Mouse (Mus musculus) adrenal gland, postnatal 25 days (tissue): ENCODE measurements around the gene Rpn1. TPM values are rescaled to one million over a fixed set of nuclear protein-coding genes. Genes with fewer than 3 reads are reported as not detected.
"Not testable (repeated sequence)": the region's sequence is repeated elsewhere in the genome, so short reads cannot be mapped to it uniquely, and the experiment has no call there.

ENCODE experiments used
- DNase-seq: peaks from one replicate; pipeline ENCODE4 v3.0.0; 2021; ENCODE audit warnings: mixed read lengths
- microRNA-seq, 2 experiments: library from miRNA; unstranded; fragments of <30 nt; microRNA quantifications; one replicate each; pipeline ENCODE4 v1.2.0; 2021
- total RNA-seq: library from RNA; stranded (reverse); gene quantifications from 2 replicates; pipeline ENCODE4 v1.2.3, GENCODE M21; 2021

Gene Rpn1
- total RNA-seq, 1 experiment from 2014 or later: 212 TPM

DNA sequence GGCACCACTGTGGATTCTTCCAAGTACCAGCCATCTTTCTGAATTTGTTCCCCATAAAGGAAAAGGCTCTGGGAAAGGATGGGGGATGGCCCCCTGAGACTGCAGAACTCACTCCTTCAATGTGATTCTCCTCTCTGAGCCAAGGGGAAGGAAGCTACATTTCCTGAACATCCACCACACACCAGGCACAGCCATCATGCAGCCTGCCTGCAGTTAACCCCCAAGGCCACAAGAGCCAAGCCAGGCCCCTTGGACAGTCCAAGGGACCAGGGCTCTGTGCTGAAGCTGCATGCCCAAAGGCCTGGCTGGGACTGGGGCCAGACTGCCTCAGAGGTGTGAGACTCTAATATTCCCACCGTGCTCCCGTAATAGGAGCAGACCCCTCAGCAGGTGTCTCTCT is 37.5 kb downstream of the Rpn1 start:
- no peak for DNase-seq

DNA sequence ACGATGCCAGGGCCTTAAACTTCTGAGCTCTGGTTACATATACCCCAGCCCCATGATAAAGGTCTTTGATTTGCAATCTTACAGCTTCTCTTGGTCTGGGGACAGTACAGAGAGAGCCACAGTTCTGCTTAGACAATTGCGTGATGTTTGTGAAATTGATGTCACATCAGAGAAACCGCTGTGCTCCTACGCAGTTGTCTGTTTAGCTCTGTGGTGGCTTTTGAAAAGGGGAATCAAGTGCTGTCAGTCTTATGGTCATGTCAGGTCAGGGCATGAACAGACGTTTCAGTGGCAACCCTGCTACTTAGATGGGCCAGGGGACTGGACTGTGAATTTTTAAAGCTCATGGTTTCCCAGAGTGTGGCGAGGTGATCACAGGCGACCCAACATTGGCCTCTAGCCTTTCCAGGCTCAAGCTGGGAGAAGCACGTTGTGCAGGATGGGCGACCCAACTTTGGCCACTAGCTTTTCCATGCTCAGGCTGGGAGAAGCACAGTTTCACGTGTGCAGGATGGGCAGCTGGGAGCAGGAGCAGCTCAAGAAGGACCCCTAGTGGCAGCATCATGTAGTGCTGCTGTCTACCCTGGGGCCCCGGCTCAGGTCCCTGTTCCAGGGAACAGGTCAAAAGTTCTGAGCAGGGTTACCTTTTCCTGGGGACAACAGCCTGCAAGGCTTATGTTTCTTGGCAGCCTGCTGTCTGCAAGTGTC is 39.0 kb downstream of the Rpn1 start:
- no peak for DNase-seq

DNA sequence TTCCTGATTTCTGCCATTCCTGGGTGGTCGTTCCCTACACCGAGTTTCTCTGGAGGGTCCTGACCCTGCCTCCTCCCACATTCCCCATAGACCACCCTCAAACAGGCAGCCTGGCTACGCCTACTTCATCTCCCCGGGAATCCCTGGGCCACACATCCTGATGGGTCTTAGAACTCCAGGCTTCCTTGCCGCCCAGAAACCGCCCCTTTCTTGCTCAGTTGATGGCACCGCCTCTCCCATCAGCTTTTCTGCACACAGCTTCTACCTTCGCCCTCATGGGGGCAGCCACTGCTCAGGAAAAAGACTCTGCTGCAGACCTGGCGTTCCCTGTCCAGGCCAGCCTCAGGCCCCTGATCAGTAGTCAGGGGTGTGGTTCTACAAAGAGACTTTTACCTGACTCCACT is 39.6 kb downstream of the Rpn1 start:
- DNase-seq: peak; percentile 57

DNA sequence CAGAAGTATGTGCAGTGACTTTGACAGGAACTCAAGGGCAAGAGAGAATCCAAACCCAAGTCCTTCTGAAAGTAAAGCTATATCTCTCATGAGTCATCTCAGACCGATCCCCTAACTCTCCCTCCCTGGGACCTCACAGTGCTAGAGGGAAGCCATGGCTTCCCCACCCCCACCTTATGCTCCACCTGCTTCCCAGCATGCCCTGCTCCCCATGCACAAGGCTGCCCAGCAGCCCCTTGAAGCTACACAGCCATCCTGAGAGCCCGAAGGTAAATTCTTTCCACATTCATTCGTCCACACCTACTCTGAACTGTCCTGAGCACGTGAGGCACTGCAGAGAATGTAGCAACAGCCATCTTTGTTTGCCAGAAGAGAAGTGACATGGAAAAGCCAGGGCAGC is 40.3 kb downstream of the Rpn1 start:
- no peak for DNase-seq

DNA sequence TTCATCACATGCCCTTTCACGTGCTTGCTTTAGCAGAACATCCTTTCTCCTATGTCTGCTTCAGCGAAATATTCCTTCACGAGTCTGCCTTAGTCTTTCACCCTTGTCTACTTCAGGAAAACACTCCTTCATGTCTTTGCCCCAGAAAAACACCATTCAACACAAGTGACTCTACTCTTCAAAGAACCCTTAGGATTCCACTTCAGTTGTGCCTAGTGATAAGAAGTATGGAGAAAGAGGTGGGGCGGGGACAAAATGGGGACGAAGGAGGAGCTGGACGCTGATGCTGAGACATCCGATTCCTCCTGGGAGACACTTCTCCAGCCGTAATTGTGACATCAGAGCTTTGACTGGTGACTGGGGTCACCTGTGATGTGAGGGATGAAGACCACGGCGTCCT is 41.5 kb downstream of the Rpn1 start:
- DNase-seq: not testable (repeated sequence)

DNA sequence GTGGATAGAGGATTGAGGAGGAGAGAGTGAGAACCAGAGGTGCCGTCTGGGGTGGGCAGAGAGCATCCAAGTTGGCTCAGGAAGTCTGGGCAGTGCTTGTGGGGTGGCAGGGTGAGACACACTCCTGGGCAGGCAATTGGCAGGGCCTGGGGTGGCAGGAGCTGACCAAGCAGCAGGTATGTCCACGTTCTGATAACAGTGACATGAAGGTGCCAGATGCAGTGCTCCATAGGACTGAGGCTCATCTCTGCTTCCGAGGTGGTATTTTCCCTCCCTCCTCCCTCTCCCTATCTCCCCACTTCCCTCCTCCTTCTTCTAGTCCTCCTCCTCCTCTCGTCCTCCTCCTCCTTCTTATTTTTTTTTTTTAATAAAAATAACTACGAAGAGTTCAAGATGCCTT is 47.2 kb downstream of the Rpn1 start:
- no peak for DNase-seq

DNA sequence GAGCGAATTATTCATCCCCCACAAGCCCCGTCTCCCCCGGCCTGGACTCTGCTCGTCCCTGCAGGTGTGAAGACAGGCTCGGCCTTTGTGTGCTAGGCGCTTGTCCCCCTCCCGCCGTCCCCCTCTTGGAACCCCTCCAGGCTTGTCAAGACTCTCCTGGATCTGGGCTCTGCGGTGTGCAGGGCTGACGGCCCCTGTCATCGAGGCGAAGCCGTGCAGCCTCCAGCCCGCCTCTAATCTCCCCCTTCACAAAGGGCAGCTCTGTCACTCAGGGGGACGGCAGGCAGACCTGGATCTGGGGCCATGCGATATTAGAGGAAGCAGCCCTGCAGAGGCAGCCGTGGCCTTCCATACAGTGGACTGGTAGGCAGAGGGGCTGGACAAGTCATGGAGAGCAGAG is 47.8 kb downstream of the Rpn1 start:
- no peak for DNase-seq

DNA sequence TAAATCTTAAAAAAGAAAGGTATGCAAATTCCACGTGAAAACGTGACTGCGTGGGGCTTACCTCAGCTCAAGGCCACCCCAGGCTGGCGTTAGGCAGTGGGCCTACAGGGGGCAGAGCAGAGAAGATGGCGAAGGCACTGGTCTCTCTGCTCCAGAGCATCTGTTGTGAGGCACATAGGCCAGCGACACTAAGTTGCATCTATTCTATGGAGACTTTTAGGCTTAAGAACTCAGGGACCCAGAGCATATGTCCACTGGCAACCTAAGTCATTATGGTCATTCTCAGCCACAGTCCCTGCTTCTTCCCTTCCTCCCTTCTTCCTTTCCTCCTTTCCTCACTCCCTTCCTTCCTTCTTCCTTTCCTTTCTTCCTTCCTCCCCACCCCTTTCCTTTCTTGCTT is 48.8 kb downstream of the Rpn1 start:
- DNase-seq: no peak

DNA sequence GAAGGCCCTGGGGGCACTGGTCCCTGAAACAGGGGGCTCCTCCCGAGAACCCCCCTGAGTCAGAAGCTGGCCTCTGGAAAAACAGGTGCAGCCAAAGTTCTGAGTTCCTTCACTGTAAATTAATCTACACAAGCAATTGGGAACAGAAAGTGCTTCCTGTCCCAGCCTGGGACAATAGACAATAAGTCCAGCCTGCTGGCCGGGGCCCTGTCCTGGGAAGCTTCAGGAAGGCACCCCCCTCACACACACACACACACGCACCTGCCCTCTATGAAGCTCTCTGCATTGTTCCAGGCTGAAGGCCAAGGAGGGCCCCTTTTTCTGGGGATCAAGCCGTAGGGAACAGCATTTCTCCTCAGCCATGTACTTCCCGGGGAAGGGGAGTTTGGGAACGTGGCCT is 49.6 kb downstream of the Rpn1 start:
- DNase-seq: no peak

DNA sequence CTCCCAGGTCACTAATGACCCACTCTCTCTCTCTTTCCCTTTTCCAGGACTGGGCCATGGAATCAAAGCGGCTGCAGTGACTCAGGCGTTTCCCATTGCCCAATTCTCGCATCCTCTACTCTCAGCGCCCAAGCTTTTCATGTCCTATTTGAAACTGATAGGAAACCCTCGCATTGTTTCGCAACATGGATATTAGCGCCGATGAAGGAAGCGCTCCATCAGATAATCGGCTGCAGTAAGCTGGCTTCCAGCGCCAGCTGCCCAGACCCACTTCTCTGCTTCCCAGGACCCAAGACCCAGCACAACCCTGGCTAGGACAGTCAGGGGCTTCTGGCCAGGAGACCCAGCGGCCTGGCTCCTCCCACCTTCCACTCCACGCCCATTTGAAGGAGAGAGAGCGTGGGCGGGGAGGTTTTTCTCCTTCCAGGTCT is 51.9 kb downstream of the Rpn1 start:
- no peak for DNase-seq

DNA sequence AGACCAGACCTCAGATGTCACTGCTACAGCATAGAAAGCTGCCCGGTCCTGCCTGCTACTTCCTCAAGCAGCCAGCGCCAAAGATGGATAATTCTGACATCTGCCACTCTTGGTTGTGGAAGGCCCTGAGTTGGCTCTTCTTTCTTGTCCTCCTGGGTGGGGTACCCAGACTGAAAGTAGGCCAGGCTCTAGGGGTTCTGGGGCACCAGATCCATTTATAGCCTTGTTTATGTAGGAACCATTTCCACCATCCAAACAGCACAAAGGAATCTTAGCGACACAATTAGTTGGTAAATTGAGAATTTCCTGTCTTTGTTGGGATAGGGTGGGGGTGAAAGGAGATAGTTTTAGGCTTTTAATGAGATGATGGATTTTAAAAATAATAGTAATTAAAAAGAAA is 54.2 kb downstream of the Rpn1 start:
- no peak for DNase-seq

DNA sequence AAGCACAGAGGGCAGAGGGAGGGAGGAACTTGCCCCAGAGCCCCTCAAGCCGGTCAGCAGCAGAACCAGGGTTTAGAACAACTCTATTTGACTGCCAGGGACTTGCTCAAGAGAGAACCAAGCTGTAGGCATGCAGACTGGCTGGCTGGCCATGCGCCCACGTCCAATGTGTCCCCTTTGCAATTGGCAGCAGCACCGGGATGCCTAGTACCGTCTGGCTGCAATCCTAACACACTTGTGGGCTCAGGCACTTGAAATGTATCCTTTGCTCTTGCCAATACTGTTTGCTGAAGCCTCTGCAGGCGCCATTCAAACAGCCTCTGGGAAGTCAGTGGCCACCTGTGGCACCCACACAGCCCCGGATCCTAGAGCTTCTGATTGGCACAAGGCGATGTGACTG is 56.0 kb downstream of the Rpn1 start:
- DNase-seq: peak; percentile 44

DNA sequence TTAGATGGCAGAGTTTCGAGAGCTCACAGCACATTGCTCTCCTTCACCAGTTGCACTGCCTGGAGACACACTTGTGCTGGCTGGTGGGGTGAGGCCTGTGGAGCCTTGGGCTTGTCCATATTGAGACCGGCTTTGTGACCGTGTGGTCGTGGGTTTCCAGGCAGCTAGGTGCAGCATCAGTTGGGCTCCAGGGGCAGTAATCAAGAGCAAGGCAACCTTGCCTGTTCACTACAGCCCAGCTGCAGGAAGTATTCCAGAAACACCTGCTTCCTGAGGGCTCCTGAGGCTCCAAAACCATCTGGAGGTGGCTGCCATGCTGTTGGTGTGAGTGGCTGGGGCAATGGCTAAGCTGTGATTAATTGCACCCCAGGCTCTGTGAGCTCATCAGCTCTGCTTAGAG is 61.5 kb downstream of the Rpn1 start:
- no peak for DNase-seq

DNA sequence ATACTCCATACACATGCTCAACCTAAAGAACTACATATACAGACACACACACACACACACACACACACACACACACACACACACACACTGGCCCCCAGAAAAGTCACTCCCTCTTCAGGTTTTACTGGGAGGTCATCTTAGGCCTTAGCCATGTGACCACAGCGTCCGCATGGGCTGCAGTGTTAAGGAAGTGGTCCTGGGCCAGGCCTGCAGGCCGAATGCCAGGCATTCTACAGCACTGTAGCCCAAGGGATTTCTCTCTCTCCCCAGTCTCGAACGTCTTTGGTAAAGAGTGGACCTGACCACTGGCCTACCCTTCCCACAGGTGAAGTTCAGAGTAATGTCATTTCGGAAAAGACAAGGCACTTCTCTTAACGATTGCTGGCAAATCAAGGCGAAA is 62.3 kb downstream of the Rpn1 start:
- DNase-seq: no peak

DNA sequence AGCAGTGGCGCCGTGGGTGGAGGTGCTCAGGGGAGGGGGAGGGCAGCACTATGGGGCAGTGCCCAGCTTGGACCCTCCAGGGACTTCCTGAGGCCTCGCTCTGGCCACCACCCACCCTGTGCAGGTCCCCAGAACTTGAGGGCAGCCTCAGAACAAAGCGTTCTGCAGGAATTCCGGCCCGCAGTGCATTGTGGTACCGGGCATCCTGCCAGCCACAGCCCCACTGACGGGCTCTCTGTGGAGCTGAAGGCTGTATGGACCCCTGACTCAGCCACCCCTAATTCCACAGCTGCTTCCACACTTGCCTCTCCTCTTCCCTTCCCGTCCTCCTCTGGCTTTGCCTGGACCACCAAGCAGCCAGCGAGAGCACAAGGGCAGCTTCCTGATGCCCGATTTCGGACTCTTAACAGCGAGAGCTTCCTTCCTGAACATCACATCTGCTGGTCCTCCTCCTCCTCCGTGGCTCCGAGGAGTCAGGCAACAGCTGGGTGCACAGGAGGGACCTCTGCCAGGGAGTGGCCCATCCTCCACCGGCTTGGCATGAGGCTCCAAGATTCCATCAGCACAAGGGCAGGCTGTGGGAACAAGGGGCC is 63.2 kb downstream of the Rpn1 start:
- DNase-seq: peak; percentile 54

DNA sequence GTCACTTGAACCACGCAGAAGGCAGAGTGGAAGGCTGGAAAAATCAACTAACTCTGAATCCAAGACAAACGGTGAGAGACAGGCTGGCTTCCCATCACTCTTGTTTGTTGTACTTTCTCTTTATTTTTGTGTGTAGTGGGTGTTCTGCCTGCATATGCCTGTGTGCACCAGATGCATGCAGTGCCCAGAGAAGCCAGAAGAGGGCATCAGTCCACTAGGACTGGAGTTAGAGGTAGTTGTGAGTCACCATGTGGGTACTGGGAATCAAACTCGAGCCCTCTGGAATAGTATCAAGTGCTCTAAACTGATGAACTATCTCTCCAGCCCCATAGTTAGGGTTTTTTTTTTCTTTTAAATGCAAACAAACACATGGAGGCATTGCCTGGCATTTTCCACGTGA is 67.1 kb downstream of the Rpn1 start:
- no peak for DNase-seq

DNA sequence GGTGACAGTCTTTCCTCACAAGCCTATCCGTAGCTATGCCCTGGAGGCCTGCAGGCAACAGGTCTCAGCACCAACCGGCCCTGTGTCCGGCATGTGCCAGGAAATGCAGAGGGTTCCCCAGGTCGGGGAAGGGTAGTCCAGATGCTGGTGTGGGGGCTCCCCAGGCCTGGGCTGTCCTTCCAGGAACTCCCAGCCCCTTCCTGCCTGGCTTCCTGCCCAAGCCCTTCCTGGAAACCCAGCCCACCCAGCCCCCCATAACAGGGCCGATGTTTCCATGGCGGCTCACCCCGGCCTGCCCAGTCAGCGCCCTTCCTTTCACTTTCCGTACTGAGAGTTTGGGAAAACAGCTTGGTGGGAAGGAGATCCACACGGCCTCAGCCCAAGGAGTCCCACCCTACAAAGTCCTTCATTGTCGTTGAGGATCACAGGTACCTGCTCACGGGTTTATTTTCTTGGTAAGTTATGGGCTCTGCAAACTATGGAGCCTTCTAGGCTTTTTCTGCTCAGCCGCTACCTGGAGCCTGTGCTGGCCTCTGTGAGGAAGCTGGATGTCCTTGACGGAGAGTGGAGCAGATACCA is 67.9 kb downstream of the Rpn1 start:
- peak; percentile 51 for DNase-seq

DNA sequence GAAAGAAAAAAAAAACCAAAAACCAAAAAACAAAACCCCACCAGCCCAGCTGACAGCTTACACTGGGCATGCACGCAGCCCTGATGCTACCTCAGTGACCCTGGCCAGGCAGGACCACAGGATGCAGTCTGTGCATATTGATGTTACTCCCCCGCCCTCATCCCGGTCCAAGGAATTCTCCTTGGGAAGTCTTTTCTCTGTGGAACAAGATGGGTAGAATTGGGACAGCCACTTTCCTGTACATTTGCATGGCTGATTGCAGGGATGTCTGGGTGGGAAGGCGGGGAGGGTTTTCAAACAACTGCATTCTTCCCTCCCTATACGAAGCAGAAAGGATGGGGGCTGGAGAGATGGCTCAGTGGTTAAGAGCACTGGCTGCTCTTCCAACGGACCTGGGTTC is 68.7 kb downstream of the Rpn1 start:
- no peak for DNase-seq

Small RNA genes lying within 50 kb of the gene (microRNA-seq; reads per million reads assigned to microRNA genes)
- 0 reads per million in 2 experiments for gene Mir6376

Other genes starting within 250 kb of the Rpn1 start
- 5.1 and 6.2 TPM in 2 replicates for gene Gm45140, start 248.7 kb upstream of the Rpn1 start, total RNA-seq
- gene Isy1, start 245.7 kb upstream of the Rpn1 start, total RNA-seq: 24.8 and 36.1 TPM in 2 replicates
- 346 and 405 TPM in 2 replicates for gene Cnbp, start 233.4 kb upstream of the Rpn1 start, total RNA-seq
- 103 and 108 TPM in 2 replicates for gene Copg1, start 196.7 kb upstream of the Rpn1 start, total RNA-seq
- 29.7 and 29.9 TPM in 2 replicates for gene Hmces, start 170.5 kb upstream of the Rpn1 start, total RNA-seq
- gene H1fx, start 102.8 kb upstream of the Rpn1 start, total RNA-seq: 15.1 and 19.1 TPM in 2 replicates
- 313 and 326 TPM in 2 replicates for gene Rab7, start 39.2 kb upstream of the Rpn1 start, total RNA-seq
- 25.6 and 37.7 TPM in 2 replicates for gene Gata2, start 109.4 kb downstream of the Rpn1 start, total RNA-seq
- not detected in 2 replicates for gene Dnajb8, start 137.8 kb downstream of the Rpn1 start, total RNA-seq